Mouse (Mus musculus) right cerebral cortex, postnatal 4 days (tissue): Measurements from ENCODE around the gene Hoxa7.

ENCODE experiments used
- DNase-seq: peaks from one replicate; pipeline ENCODE4 v3.0.0-alpha.2; 2022

Gene Hoxa7

DNA sequence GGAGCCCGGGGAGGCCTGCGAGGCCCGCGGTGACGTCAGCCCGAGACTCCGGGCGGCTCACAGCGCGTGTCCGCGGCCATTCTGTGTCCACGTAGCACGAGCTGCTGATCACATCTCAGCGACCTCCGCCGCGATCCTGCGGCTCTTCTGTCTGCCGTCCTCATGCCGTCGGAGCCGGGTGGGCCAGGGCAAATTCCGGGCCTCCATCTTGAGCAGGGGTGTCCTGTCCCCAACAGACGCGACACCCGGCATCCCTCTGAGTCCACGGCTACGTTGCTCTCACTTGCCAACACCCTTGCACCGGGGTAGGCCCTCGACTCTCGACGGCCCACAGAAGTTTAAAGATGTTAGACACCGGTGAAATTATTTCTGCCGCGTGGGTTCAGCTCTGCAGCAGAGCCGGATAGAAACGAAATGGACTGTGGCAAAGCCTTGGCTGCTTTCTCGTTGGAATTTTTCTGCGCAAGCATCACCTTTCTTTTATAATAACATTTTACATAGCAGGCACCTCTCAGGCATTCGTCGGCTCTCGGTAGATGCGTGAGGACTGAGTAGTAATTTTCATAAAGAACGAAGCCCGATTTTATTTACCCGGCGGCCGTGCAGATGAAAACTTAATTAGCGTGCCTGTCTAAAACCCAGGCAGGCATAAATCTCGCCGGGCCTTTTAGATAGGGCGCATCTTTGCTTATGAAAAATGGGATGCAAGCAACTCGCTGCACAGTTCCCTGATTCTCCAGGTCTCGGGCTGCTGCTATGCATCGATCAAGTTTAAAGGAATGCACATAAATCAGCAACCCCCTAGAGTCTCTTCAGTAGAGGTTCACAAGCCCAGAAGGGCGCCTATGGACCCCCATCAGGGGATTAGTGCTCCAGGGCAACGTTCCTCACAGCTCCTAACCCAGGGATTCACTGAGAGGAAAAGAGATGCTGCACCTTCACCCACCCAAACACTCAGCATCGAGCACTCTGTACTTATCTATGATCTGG is 32.2 kb upstream of the Hoxa7 start:
- DNase-seq, result no peak

DNA sequence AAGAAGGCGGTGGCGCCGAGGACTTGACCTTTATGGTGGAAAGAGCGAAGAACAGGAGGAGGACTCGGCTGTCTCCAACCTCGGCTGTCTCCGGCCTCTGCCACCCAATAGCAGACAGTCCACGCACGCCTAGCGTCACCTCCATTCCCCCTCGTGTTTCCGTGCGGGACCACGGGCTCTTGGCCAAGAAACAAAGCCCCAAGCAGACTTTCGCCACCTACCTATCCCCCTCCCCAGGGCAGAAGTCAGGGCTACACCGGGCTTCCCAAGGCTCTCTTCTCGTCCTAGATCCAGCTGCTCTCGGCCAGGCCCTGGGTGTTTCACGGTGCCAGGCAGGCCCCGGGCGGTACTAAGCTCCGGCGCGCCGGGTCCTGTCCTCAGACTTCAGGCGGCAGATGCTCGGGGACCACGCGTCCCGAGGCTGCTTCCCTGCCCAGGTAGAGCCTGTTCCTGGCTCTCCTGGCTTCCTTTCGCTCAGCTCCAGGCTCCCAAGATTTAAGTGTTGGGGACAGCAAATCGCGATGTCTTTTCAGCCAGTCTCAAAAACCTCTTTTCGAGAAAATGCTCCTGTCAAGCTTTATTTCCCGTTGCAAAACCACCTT is 31.2 kb upstream of the Hoxa7 start:
- DNase-seq, result no peak

DNA sequence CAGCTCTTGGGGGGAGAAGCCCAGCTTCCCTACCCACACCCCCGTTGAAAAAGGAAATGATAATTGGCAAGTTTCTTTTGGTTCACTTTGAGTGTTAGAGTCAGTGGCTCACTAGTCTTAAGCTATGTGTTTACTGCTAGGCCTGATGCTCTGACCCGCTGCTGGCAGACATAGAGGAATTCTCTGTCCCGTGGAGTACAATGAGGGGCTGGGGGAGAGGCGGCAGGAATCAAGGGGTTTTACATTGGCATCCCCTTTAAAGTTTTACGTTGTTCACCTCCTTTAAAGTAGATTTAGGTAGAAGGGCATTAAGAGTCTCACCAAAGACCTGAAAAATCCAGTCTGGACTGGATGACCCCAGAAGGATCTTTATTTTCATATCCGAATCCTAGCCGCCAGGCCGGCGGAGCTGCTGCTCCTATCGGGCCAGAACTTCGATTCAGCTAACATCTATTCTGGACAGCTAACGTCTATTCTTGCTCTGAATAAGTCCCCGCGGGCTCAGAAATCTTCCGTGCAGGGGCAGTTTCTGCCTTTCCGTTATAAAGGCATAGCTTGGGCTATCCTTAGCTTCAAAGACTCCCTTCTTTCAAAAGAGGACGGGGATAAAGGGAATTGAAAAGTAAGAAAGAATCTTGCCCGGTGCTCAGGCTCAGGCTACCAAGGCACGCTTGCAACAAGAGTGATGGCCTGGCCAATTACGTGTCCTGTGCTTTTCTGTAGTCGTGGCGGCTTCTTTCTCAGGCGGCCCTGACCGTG is 30.5 kb upstream of the Hoxa7 start:
- DNase-seq, result no peak

DNA sequence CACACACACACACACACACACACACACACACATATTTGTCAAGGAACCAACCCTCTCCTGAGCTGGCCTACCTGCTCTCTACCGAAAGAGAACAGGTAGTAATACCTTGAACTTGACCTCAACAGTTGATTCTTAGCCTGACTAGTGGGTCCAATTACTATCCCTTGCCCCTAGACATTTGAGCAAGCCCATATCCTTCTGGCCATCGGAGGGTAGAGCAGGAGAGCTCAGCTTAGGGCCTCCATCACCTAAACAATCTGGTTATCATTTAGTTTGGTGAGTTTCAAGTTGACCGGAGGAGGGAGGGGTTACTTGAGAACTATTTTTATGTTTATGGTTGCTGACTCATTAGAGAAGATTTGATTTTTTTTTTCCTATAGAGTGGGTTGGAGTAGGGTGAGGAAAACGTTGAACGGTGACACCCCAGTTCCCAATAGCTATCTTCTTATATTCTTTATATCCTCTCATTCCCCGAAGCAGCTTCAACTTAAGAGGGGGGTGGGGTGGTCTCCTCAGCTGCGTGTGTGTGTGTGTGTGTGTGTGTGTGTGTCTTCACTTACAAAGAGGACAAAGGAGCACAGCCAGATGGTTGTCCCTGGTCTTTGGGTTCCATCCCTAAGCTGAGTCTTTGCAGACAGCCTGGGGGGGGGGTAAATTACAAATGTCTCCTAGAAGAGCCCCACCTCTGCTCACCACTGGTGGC is 29.7 kb upstream of the Hoxa7 start:
- no peak for DNase-seq

DNA sequence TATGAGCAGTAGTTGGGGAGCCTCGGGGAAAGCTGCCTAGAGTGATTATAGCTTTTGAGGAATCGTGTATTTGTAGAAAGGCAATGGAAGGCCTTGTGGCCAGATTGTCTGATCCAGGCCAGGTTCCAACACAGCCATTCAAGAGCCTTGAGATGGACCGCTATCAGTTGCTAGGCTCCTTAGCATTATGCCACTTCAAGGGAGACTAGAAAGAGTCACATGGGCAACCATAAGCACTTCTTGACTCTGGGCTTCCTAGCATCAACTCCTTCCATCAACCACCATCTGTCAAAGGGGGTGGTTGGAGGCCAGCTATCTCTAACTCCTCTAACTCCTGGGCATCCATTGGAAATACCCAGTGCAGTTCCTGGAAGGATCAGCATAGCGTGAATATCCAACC is 28.2 kb upstream of the Hoxa7 start:
- DNase-seq, result no peak

DNA sequence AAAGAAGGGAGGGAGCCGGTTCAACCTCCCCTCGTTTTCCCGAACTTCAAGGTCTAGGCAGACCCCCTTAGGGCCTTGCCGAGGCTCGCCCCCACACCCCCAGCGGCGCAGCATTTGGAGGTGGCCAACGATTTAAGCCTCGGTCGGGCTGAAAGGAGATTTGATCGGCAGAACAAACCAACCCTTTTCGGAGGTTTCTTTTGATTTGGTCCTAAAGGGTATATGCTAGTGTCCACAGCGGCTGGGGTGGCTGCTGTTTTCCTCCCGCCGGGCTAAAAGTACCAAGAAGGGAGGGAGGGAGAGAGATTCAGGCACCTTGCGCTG is 27.7 kb upstream of the Hoxa7 start:
- no peak for DNase-seq

DNA sequence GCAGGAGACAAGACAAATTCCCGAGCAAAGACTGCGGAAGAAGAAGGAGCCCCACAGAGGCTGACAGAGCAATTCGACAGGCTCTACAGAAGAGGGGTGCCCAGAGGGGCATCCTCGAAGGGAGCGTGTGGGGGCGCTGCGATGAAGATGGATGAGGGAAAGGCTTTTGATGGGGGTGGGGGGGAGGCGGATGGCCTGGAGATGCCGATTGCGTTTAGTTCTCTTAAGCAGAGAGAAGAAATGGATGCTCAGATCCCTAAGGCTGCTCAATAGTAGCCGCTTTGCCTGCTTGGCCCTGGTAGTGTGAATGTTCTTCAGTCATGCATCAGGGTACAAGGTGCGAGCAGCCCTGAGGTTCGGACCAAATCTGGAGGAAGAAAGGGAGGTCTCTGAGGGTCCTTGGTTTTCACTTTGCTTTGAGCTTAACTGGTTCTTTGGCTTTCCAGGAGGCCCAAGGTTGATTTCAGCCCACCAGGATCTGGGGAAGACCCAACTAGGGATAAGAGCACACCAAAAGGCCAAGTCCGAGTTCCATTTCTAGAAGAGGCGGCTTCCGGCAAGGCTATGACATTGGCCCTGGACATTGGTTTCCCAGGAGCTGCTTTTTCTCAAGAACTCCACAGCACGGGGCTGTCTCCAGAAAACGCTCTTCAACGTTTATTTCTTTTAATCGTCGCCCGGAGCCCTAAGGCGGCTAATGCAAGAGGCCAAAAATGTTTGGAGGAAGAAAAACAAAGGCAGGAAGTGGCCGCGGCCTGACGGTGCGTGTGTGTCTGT is 27.2 kb upstream of the Hoxa7 start:
- DNase-seq, result no peak

DNA sequence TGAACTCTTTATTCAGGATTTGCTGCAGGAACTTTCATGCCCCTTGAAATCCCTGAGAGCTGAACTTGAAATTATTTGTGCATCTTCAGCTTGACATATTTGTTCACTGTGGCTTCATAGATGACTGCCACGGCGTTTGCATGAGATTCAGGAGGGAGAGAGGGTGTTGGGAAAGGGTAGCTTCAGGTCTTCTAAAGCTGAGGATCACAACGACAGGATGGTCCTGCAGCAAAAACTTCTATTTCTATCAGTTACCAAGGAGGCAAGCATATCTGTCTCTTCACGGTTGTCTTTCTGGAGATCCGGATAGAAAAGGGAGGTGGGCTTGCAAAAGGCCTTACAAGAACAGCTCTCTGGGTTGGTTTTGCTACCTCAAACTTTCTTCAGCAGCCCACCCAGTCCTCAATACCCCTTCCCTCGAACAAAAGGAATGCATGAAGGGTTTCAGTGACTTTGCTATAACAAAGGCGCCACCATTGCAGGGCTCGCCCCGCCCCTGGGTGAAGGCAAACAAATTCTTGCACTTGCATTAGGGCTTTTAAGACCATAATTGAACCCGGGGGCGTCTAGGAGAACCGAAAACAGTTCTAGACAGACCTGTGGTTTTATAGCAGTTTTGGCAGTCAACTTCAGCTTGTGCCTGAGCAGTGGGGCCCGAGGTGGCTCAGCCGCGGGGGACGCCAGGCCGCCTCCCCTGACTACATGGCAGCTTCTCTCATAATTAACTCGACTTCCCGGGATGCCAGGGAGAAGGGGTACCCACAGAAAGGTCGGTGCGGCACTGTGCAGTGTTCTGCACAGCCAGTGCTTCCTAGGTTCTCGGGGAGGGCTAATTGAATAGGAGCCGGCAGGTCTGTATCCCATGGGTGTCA is 26.3 kb upstream of the Hoxa7 start:
- DNase-seq, result no peak

DNA sequence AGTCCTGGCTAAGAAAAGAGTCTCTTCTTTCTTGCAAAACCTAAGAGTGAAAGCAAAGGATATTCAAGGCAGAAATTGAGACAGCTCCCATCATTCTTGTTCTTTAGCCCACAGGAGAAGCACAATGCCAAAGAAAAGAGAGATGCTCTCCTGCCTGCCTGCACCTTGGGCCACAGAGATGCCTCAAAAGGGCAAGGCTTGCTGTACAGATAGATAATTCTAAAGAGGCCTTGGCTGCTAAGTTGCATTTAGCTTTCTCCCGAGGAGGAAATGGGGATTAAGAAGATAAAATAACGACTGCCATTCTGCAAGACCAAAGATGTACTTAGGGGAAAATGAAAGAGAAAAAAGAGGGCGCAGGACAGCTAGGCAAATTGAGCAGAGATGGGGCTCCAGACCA is 25.3 kb upstream of the Hoxa7 start:
- no peak for DNase-seq

DNA sequence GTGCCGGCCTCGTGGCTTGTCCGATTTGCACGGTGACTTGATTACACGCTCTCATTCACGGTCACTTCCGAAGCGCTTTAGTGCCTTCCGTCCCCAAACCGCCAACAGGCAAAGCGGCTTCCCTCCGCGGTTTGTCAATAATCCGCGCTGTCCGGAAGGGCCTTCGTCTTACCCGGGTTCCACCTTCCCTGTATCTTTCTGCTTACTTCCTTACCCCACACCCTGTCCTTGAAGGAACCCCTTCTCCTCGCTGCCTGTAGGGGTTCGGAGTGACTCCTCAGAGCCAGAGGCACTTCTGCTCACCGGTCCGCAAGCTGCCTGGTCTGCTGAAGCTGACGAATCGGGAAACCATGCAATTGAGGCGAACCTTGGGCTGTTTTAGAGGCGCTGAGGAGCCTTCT is 24.7 kb upstream of the Hoxa7 start:
- DNase-seq, result no peak

DNA sequence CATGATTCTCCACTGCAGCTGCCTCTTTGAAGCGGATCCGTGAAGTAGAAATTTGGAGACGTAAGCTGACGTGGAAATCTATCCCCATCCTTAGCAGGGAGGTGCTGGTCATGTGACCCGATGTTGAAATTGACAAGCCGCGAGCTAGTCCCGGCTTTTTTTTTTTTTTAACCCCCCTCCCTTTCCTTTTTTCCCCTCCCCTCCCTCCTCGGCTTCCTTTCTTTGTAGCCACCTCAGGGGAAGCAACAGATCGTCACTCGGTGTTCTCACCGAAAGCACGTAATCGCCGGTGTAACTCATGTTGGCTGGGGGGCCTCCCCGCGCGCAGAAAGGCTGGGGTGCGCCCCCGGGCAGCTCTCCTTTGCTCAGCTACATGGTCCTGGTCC is 24.1 kb upstream of the Hoxa7 start, which contains the start of gene Hoxa11:
Hoxa11 (minus strand) TSS at position 54 of the 386 bp plus-strand sequence.
- no peak for DNase-seq

DNA sequence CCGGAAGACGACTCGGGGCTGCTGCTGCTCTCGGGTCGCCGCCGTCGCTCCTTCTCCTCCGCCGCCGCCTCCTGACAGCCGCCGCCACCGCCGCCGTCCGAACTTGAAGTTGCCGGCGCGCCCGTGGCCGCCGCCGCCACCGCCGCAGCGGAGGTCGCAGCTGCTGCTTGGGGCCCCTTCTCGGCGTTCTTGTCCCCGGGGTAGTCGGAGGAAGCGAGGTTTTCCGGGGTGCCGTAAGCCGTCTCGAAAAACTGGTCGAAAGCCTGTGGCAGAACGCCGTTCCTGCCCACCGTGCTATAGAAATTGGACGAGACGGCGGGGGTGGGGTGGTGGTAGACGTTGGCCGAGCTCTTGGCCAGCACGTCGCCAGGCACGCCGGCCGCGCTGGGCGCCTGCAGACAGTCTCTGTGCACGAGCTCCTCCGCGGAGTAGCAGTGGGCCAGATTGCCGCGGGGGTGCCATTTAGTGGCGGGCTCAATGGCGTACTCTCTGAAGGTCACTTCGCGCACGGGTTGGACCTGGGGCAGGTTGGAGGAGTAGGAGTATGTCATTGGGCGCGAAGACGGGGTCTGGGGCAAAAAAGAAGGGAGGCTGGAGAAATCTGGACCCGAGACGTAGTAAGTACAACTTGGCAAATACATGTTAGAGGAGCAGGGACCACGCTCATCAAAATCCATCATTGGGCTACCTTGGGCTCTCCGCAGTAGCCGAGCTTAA is 23.5 kb upstream of the Hoxa7 start:
- DNase-seq, result no peak

DNA sequence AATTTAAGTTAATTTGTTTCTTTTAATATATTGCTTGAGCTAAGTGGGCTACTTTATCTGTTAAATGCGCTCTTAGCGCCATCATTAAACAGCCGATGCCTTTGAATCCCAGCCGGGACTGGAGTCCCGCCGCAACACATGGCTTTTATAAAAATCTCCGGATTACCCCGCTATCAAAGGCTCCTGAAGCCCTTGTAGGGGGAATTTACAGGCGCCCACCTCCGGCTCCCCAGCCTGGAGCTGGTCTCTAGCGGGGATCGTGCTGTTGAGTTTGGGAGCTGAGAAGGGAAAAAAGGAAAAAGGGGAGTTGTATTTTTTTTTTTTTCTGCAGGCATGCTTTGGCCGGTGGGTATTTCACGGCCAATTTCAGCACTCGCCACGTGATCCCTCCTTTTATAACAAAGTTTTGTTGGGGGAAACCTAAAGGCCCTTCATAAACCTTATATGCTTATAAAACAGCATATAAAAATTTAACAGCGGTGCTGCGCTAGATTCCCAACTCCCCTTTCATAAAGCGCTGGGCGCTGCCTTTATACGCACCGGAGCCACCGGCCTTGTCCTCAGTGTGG is 22.9 kb upstream of the Hoxa7 start:
- no peak for DNase-seq

DNA sequence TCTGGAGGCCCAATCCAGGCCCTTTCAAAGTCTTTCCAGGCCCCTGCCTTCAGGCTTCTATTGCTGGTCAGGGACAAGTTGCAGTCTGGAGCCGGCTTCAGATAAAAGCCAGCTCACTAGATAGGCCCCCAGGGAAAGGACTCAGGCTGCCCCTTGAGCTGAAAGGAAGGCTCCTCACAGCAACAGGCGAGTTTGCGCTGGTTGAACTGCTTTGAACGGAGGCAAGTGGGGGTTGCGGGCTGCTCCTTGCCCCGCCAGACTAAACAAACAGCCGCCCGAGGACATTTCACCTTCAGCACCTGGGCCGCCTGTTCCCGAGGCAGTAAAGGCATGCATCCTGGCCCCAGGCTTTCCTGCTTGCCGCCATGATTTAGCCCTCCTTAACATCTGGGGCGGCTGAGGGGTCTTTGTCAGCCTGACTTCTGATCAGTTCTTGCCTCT is 22.0 kb upstream of the Hoxa7 start:
- no peak for DNase-seq

DNA sequence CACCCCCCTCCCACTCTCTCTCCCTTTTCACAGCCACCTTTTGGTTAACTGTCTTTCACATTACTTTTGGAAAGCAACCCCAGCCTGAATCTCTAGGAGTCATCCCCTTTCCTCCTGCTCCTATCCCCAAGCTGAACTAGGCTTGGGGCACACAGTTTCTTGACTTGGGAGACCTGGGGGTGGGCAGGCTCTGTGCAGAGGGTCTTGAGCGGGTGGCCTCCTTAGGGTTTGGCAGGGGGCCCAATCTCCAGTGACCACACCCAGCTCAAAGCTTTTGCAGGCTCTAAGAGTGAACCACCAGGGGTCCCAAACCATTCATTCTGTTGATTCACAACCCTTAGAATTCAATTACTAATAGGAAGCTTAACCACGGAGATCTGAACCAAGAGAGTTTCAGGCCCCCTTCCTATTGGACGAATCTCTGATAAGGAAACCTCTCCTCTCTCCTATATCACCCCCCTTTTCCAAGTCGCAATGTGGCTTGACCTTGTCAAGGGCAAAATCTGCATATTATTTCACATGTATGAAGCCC is 21.2 kb upstream of the Hoxa7 start:
- no peak for DNase-seq

DNA sequence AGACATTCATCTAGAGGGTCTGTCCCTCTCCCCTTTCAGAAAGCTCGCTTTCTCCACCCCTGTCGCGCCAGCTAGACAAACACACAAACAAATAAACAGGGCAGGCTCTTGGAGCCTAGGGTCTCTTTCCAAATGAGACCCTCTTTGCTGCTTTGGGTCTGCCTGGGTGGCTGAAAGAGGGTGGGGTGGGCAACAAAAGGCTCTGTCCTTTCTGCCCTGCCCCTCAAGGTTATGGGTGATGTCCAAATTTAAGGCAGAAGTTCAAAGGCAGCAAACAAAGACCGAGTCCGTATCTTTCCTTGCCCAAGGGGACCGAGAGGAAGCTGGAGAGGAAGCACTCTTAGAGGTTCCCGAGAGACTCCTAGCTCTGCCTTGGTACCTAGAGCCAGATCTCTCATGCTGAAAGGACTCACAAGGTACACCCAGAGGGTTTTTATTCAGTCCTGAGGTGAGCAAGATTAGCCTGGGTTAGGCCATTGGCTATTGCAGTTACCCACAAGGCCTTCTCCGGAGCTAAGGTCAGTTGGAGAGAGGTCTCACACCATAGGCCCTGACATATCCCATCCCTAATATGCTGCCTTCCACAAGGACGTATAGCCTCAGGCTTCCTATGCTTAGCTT is 19.5 kb upstream of the Hoxa7 start:
- no peak for DNase-seq

DNA sequence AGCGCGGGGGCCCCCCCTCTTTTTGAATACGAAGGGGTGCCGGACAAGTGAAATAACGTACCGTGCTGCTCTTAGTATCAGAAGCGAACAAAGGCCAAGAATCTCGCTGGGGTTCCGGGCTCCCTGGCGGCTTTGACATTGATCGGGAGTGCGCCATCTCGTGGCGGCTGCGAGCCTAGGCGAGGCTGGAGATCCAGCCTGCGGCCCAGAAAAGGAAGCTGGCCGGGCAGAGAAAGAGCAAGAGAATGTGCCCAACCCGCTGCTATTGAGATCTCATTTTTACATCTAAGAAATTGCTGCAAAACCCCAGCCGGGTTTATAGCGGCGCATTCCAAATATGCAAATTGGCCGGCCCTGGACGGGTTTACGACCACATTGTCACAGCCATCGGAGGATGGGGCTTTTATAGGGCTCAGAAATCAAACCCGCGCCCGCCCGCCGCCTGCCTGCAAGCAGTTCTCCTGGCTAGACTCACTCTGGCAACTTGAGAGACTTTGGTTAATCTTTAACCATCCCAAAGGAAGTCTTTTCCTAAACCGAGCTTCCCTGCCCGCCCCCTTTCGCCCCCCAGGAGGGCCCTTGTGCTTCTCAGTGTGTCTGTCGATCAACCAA is 18.8 kb upstream of the Hoxa7 start, which contains the start of gene Hoxa10:
Hoxa10 (minus strand) TSS at position 466 of the 612 bp plus-strand sequence.
- peak; percentile 70 for DNase-seq

DNA sequence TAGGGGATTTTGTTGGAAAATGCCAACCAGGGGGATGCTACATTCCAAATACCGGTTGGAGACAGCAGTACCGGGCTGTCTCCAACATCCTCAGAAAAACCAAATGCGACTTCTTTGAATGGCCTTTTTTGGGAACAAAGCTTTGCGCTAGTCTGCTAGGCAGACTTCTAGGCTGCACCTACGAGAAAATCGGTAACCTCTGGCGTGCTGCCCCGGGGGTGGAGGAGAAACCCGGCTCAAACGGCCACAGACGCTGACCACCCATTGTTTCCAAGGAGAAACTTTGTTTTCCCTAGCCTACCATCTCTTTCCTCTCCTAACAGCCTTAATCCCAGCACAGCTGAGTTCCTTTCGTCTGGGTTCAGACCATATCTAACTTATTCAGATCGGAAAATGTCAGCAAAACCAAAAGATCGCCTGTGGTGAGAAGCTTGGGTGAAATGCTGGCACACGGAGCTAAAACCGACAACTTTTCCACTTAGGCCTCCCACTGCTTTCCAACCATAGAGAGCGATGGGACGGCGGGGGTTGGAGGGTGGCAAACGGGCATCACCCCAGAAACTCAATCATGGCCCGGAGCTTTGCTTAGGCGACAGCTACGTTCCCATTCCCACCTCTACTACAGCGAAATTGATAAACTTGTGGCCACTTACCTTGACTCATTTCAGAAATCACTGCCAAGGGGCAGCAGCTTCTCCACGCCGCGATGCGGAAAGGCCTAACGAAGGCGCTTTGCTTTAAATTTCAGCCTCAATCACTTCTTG is 18.2 kb upstream of the Hoxa7 start:
- no peak for DNase-seq
